Mouse (Mus musculus) MEL (cell line): ENCODE measurements around the gene Akt3. TPM values are rescaled to one million over a fixed set of nuclear protein-coding genes. Genes with fewer than 3 reads are reported as not detected.

ENCODE experiments used
- DNase-seq: peaks from one replicate; pipeline ENCODE4 v3.0.0; 2011; ENCODE audit warnings: low read depth, low spot score
- H3K27ac ChIP-seq: 2 replicates; pipeline ENCODE4 v1.5.1; 2012; ENCODE audit warnings: low read depth, mild to moderate bottlenecking, control low read depth, low read length, moderate library complexity; ENCODE audit not compliant: control insufficient read depth
- H3K27me3 ChIP-seq, 2 experiments: fragments of 150-350 bp in 1 of 2; sonication (generic) in 1 of 2; 2 replicates each; pipeline ENCODE4 v1.6.1; 2012; ENCODE audit warnings: low read length in 2 of 2, mild to moderate bottlenecking in 2 of 2, improper control_type of control experiment in 1 of 2, moderate library complexity in 1 of 2; ENCODE audit not compliant: insufficient read depth in 2 of 2, control insufficient read depth in 1 of 2
- H3K36me3 ChIP-seq, 2 experiments: 2 replicates each; pipeline ENCODE4 v1.6.1; 2012 to 2014; ENCODE audit warnings: low read length in 2 of 2, improper control_type of control experiment in 1 of 2, inconsistent platforms in 1 of 2, mild to moderate bottlenecking in 1 of 2; ENCODE audit not compliant: insufficient read depth in 2 of 2, control insufficient read depth in 1 of 2
- H3K4me1 ChIP-seq, 2 experiments: fragments of 150-350 bp in 1 of 2; sonication (generic) in 1 of 2; 2 replicates each; pipeline ENCODE4 v1.6.1; 2012; ENCODE audit warnings: low read length in 2 of 2, improper control_type of control experiment in 1 of 2, mild to moderate bottlenecking in 1 of 2; ENCODE audit not compliant: insufficient read depth in 2 of 2, control insufficient read depth in 1 of 2
- H3K4me3 ChIP-seq, 2 experiments: fragments of 150-350 bp in 1 of 2; sonication (generic) in 1 of 2; 2 replicates each; pipeline ENCODE4 v1.5.1; 2012; ENCODE audit warnings: low read depth in 2 of 2, low read length in 2 of 2, mild to moderate bottlenecking in 2 of 2, moderate library complexity in 2 of 2, control low read depth in 1 of 2, improper control_type of control experiment in 1 of 2; ENCODE audit not compliant: control insufficient read depth in 1 of 2, insufficient read depth in 1 of 2
- H3K79me2 ChIP-seq: 2 replicates; pipeline ENCODE4 v1.6.1; 2012; ENCODE audit warnings: mild to moderate bottlenecking, low read length, moderate library complexity; ENCODE audit not compliant: control insufficient read depth, poor library complexity, insufficient read depth
- H3K9ac ChIP-seq: 2 replicates; pipeline ENCODE4 v1.6.1; 2012; ENCODE audit warnings: low read depth, mild to moderate bottlenecking, control low read depth, low read length, moderate library complexity; ENCODE audit not compliant: control insufficient read depth, poor library complexity, severe bottlenecking
- H3K9me3 ChIP-seq: fragments of 150-350 bp; sonication (generic); replicated peaks from 2 replicates; pipeline ENCODE4 v1.6.1; 2012; ENCODE audit warnings: mild to moderate bottlenecking, low read length, improper control_type of control experiment, moderate library complexity; ENCODE audit not compliant: insufficient read depth
- BHLHE40 ChIP-seq: IDR thresholded peaks from 2 replicates; pipeline ENCODE4 v1.6.1; 2012; ENCODE audit warnings: low read depth, mild to moderate bottlenecking, inconsistent platforms, low read length, improper control_type of control experiment, borderline replicate concordance
- CHD1 ChIP-seq: IDR thresholded peaks from 2 replicates; pipeline ENCODE4 v1.6.1; 2012; ENCODE audit warnings: low read depth, mild to moderate bottlenecking, inconsistent platforms, low read length, improper control_type of control experiment
- CHD2 ChIP-seq: IDR thresholded peaks from 2 replicates; pipeline ENCODE4 v1.6.1; 2011; ENCODE audit warnings: low read length, improper control_type of control experiment
- CTCF ChIP-seq, 3 experiments: IDR thresholded peaks in 2 of 3; conservative IDR thresholded peaks in 1 of 3; 2 replicates each; pipeline ENCODE4 v1.5.1; 2011 to 2012; ENCODE audit warnings: low read length in 3 of 3, low read depth in 2 of 3, mild to moderate bottlenecking in 2 of 3, improper control_type of control experiment in 1 of 3, inconsistent platforms in 1 of 3, mixed read lengths in 1 of 3, moderate library complexity in 1 of 3; ENCODE audit not compliant: control insufficient read depth in 1 of 3, insufficient read depth in 1 of 3, poor library complexity in 1 of 3, severe bottlenecking in 1 of 3
- EP300 ChIP-seq, 2 experiments: IDR thresholded peaks; 2 replicates each; pipeline ENCODE4 v1.6.1; 2011; ENCODE audit warnings: improper control_type of control experiment in 2 of 2, low read length in 2 of 2, low read depth in 1 of 2, mild to moderate bottlenecking in 1 of 2
- ETS1 ChIP-seq: IDR thresholded peaks from 2 replicates; pipeline ENCODE4 v1.6.1; 2012; ENCODE audit warnings: low read depth, mild to moderate bottlenecking, inconsistent platforms, low read length, improper control_type of control experiment, moderate library complexity
- GATA1 ChIP-seq: IDR thresholded peaks from 2 replicates; pipeline ENCODE4 v1.6.1; 2011; ENCODE audit warnings: low read depth, low read length, improper control_type of control experiment
- JUND ChIP-seq: IDR thresholded peaks from 2 replicates; pipeline ENCODE4 v1.6.1; 2011; ENCODE audit warnings: low read depth, mild to moderate bottlenecking, improper control_type of control experiment, low read length
- MAFK ChIP-seq: IDR thresholded peaks from 2 replicates; pipeline ENCODE4 v1.6.1; 2011; ENCODE audit warnings: low read depth, mild to moderate bottlenecking, low read length, improper control_type of control experiment, borderline replicate concordance
- MAX ChIP-seq: IDR thresholded peaks from 2 replicates; pipeline ENCODE4 v1.6.1; 2011; ENCODE audit warnings: low read length, improper control_type of control experiment
- MEF2A ChIP-seq: IDR thresholded peaks from 2 replicates; pipeline ENCODE4 v1.6.1; 2014; ENCODE audit warnings: low read depth, mild to moderate bottlenecking, inconsistent platforms, low read length, improper control_type of control experiment; ENCODE audit not compliant: poor library complexity, insufficient replicate concordance, severe bottlenecking; ENCODE audit errors: extremely low read depth
- MYC ChIP-seq: IDR thresholded peaks from 2 replicates; pipeline ENCODE4 v1.6.1; 2011; ENCODE audit warnings: low read depth, mild to moderate bottlenecking, low read length, improper control_type of control experiment, moderate library complexity
- NELFE ChIP-seq: IDR thresholded peaks from 2 replicates; pipeline ENCODE4 v1.6.1; 2011; ENCODE audit warnings: low read depth, low read length, improper control_type of control experiment
- NRF1 ChIP-seq: IDR thresholded peaks from 2 replicates; pipeline ENCODE4 v1.6.1; 2014; ENCODE audit warnings: low read depth, mild to moderate bottlenecking, inconsistent platforms, low read length, improper control_type of control experiment, moderate library complexity; ENCODE audit not compliant: poor library complexity, insufficient read depth, severe bottlenecking
- POLR2A ChIP-seq, 2 experiments: IDR thresholded peaks; 2 replicates each; pipeline ENCODE4 v1.6.1; 2011 to 2012; ENCODE audit warnings: low read length in 2 of 2, mild to moderate bottlenecking in 2 of 2, control low read depth in 1 of 2, improper control_type of control experiment in 1 of 2, low read depth in 1 of 2, moderate library complexity in 1 of 2; ENCODE audit not compliant: control insufficient read depth in 1 of 2, insufficient read depth in 1 of 2, poor library complexity in 1 of 2
- RAD21 ChIP-seq: IDR thresholded peaks from 2 replicates; pipeline ENCODE4 v1.6.1; 2011; ENCODE audit warnings: mild to moderate bottlenecking, low read depth, low read length, improper control_type of control experiment
- RCOR1 ChIP-seq: IDR thresholded peaks from 2 replicates; pipeline ENCODE4 v1.6.1; 2012; ENCODE audit warnings: low read depth, mild to moderate bottlenecking, inconsistent platforms, low read length, improper control_type of control experiment
- SIN3A ChIP-seq: IDR thresholded peaks from 2 replicates; pipeline ENCODE4 v1.6.1; 2012; ENCODE audit warnings: low read length, improper control_type of control experiment, inconsistent platforms
- SMC3 ChIP-seq: IDR thresholded peaks from 2 replicates; pipeline ENCODE4 v1.6.1; 2011; ENCODE audit warnings: low read depth, low read length, improper control_type of control experiment
- TBP ChIP-seq: IDR thresholded peaks from 2 replicates; pipeline ENCODE4 v1.8.0; 2011; ENCODE audit warnings: low read depth, low read length, improper control_type of control experiment
- TCF12 ChIP-seq: IDR thresholded peaks from 2 replicates; pipeline ENCODE4 v1.6.1; 2014; ENCODE audit warnings: low read depth, mild to moderate bottlenecking, inconsistent platforms, low read length, improper control_type of control experiment, moderate library complexity
- UBTF ChIP-seq: IDR thresholded peaks from 2 replicates; pipeline ENCODE4 v1.6.1; 2012; ENCODE audit warnings: low read depth, mild to moderate bottlenecking, inconsistent platforms, low read length, improper control_type of control experiment, moderate library complexity, borderline replicate concordance; ENCODE audit not compliant: insufficient read depth
- ZC3H11A ChIP-seq: IDR thresholded peaks from 2 replicates; pipeline ENCODE4 v1.6.1; 2012; ENCODE audit warnings: low read depth, mild to moderate bottlenecking, inconsistent platforms, low read length, improper control_type of control experiment
- ZMIZ1 ChIP-seq: IDR thresholded peaks from 2 replicates; pipeline ENCODE4 v1.6.1; 2012; ENCODE audit warnings: low read depth, mild to moderate bottlenecking, inconsistent platforms, low read length, improper control_type of control experiment, moderate library complexity
- ZNF384 ChIP-seq: IDR thresholded peaks from 2 replicates; pipeline ENCODE4 v1.6.1; 2012; ENCODE audit warnings: low read depth, mild to moderate bottlenecking, inconsistent platforms, low read length, improper control_type of control experiment
- polyA plus RNA-seq, 2 experiments: library from polyadenylated mRNA; stranded (reverse) in 1 of 2; unstranded in 1 of 2; fragments of >175 nt in 1 of 2; fragments of >200 nt in 1 of 2; gene quantifications; 2 replicates each; pipeline versions ENCODE4 v1.2.1 to v1.2.4; 2012; ENCODE audit warnings: low replicate concordance in 2 of 2, low read depth in 1 of 2; ENCODE audit not compliant: insufficient read length in 2 of 2, insufficient read depth in 1 of 2, missing spikeins in 1 of 2
- total RNA-seq: library from RNA; depleted of rRNA; stranded (reverse); fragments of 300-350 nt; gene quantifications from 2 replicates; pipeline ENCODE4 v1.2.3, GENCODE M21; 2012

Gene Akt3
- total and polyA plus RNA-seq, 3 experiments, result 3.5 to 6.2 TPM; not detected in 1

GRCm38 (mm10) chr1:177258343-177259037 lies 487 bp upstream of the Akt3 start:
- Histone ChIP-seq H3K4me1 (peaks cover 2 to 11% of the 10 kb centered on the region in 2 experiments; a peak in 3 of 4 replicates), H3K4me3 (peak overlapping the region; percentile 67 to 81), H3K27ac (peak overlapping the region; percentile 80), H3K9ac (peak overlapping the region; percentile 99), H3K9me3 (no peaks in the 10 kb centered on the region), H3K27me3 (no peaks in the 10 kb centered on the region), H3K36me3 (peaks cover 0 to 13% of the 10 kb centered on the region in 2 experiments; a peak in 2 of 4 replicates), H3K79me2 (peaks cover 10% of the 10 kb centered on the region; the same call in 1 of the 2 replicates)
- TF ChIP-seq CTCF (IDR thresholded peaks at IDR 0.05 in 2 of 3, conservative IDR thresholded peaks at IDR 0.05 in 1 of 3; ENCODE audit: control insufficient read depth in 1 of 3, insufficient read depth in 1 of 3, low read depth in 2 of 3, low read length in 3 of 3, poor library complexity in 1 of 3, severe bottlenecking in 1 of 3) (no peak), TCF12 (peak; percentile 15; the same call in 1 of the 2 replicates), GATA1 (no peak), ZC3H11A (no peak), ETS1 (0 out of 2 replicates have a peak, but pooled peaks have one; percentile 19), NRF1 (no peak), MAX (peak; percentile 94), UBTF (no peak), RCOR1 (0 out of 2 replicates have a peak, but pooled peaks have one; percentile 7), CHD1 (no peak), MEF2A (no peak), SIN3A (peak; percentile 69), MAFK (no peak), SMC3 (no peak), EP300 (IDR thresholded peaks at IDR 0.05; ENCODE audit: low read depth in 1 of 2, low read length in 2 of 2) (no peak), BHLHE40 (no peak), RAD21 (no peak), MYC (no peak), CHD2 (peak; percentile 75), ZMIZ1 (peak; percentile 62; the same call in 1 of the 2 replicates), JUND (no peak), POLR2A (IDR thresholded peaks at IDR 0.05; ENCODE audit: control insufficient read depth in 1 of 2, insufficient read depth in 1 of 2, low read depth in 1 of 2, low read length in 2 of 2, poor library complexity in 1 of 2) (peak; percentile 37 to 45; a peak in 1 of 4 replicates), TBP (no peak), NELFE (peak; percentile 43), ZNF384 (no peak)
- peak; percentile 80 for DNase-seq
